Mouse (Mus musculus) heart, adult 2 months (tissue): ENCODE data around the gene Cnnm1.
"Not testable (repeated sequence)": the region's sequence is repeated elsewhere in the genome, so short reads cannot be mapped to it uniquely, and the experiment has no call there.

Source experiments
- CTCF ChIP-seq: fragments of 200-600 bp; IDR thresholded peaks from 2 replicates; pipeline ENCODE4 v1.8.1; 2022; ENCODE audit warnings: antibody characterized with exemption, mild to moderate bottlenecking, moderate library complexity
- EP300 ChIP-seq: fragments of 200-500 bp; IDR thresholded peaks from 2 replicates; pipeline ENCODE4 v1.6.1; 2011; ENCODE audit warnings: low read depth, low read length, control low read depth; ENCODE audit not compliant: insufficient read depth
- POLR2A ChIP-seq: fragments of 200-500 bp; IDR thresholded peaks from 2 replicates; pipeline ENCODE4 v1.6.1; 2011; ENCODE audit warnings: mild to moderate bottlenecking, low read depth, low read length, control low read depth; ENCODE audit not compliant: insufficient read depth

GRCm38 (mm10) chr19:43493316-43493715 lies 53.1 kb downstream of the Cnnm1 start:
- TF ChIP-seq POLR2A, EP300, CTCF: not testable (repeated sequence)
